ENCODE assay signal across 14 mouse cellular contexts in genomic region chr1:59573843-59574242, GRCm38 (mm10). TPM values are rescaled to one million over a fixed set of nuclear protein-coding genes. Genes with fewer than 3 reads are reported as not detected.
DNase-seq lines count a peak whose midpoint lies in the region; ATAC-seq lines count a peak whose summit lies in the region.
"Had no signal": no experiment of that assay in that cellular context is flagged by ENCODE, and none has a peak within 500 bp of the region (broad histone marks: within the 10 kb centered on the region; RNA-seq: fewer than 3 reads in every experiment).

No protein-coding gene starts in this region.

- no peaks in the 10 kb centered on the region for H3K9me3 ChIP-seq in heart, embryonic 10.5 days
- no peaks in the 10 kb centered on the region for H3K9me3 ChIP-seq in embryonic facial prominence, embryonic 14.5 days (ENCODE audit: control insufficient read depth, low read length)
- H3K9me3 ChIP-seq in hindbrain, embryonic 12.5 days (replicated peaks), result no peaks in the 10 kb centered on the region
- H3K9me3 ChIP-seq in midbrain, embryonic 15.5 days, result no peaks in the 10 kb centered on the region
- no peaks in the 10 kb centered on the region for H3K9me3 ChIP-seq in heart, embryonic 11.5 days (replicated peaks; ENCODE audit: control insufficient read depth, low read length)
- H3K9me3 ChIP-seq: heart, embryonic 12.5 days had no signal

- H3K4me2 ChIP-seq in embryonic facial prominence, embryonic 14.5 days (ENCODE audit: low read depth, low read length), result peak overlapping the region; percentile 52; the same call in 1 of the 2 replicates
- H3K4me2 ChIP-seq in hindbrain, embryonic 12.5 days (replicated peaks), result peak overlapping the region; percentile 48
- H3K4me2 ChIP-seq in midbrain, embryonic 15.5 days, result peak overlapping the region; percentile 53; the same call in 1 of the 2 replicates
- H3K4me2 ChIP-seq in heart, embryonic 11.5 days, result no peak overlapping the region

- WGBS in heart, embryonic 10.5 days, result 67% methylated on average over 3 of the region's 3 CpGs
- 70% methylated on average over 3 of the region's 3 CpGs for WGBS in embryonic facial prominence, embryonic 14.5 days
- 59% methylated on average over 3 of the region's 3 CpGs for WGBS in hindbrain, embryonic 12.5 days
- WGBS in midbrain, embryonic 15.5 days, result 52% methylated on average over 3 of the region's 3 CpGs
- 67% methylated on average over 3 of the region's 3 CpGs for WGBS in heart, embryonic 11.5 days (ENCODE audit: insufficient replicate concordance)

- H3K27ac ChIP-seq in heart, embryonic 10.5 days, result 0 out of 2 replicates have a peak overlapping the region, but pooled peaks have one; percentile 52
- H3K27ac ChIP-seq in embryonic facial prominence, embryonic 14.5 days (replicated peaks; ENCODE audit: low read depth, low read length), result no peak overlapping the region
- H3K27ac ChIP-seq in hindbrain, embryonic 12.5 days, result peak overlapping the region; percentile 76
- peak overlapping the region; percentile 79 for H3K27ac ChIP-seq in midbrain, embryonic 15.5 days
- H3K27ac ChIP-seq in heart, embryonic 11.5 days (ENCODE audit: low read depth, low read length), result no peak overlapping the region

- DNase-seq in heart, embryonic 10.5 days (ENCODE audit: low spot score), result no peak
- DNase-seq in heart, adult 18-20 months, result no peak
- no peak for DNase-seq in embryonic facial prominence, embryonic 14.5 days (ENCODE audit: low spot score)
- DNase-seq in yolk sac, embryonic 10.5 days (ENCODE audit: low spot score), result no peak
- no peak for DNase-seq in urinary bladder, postnatal 25 days (ENCODE audit: low spot score)
- DNase-seq: cerebellum, adult 11 months had no signal

- H3K27me3 ChIP-seq in heart, embryonic 10.5 days (ENCODE audit: insufficient read depth, poor library complexity, severe bottlenecking), result peaks cover 32% of the 10 kb centered on the region
- no peaks in the 10 kb centered on the region for H3K27me3 ChIP-seq in embryonic facial prominence, embryonic 14.5 days (replicated peaks; ENCODE audit: control insufficient read depth, insufficient read depth, low read length)
- no peaks in the 10 kb centered on the region for H3K27me3 ChIP-seq in hindbrain, embryonic 12.5 days
- H3K27me3 ChIP-seq in midbrain, embryonic 15.5 days (replicated peaks), result no peaks in the 10 kb centered on the region
- H3K27me3 ChIP-seq in heart, embryonic 11.5 days (ENCODE audit: control insufficient read depth, insufficient read depth, low read length), result peaks cover 6% of the 10 kb centered on the region

- H3K4me3 ChIP-seq in heart, embryonic 10.5 days, result no peak overlapping the region
- no peak overlapping the region for H3K4me3 ChIP-seq in embryonic facial prominence, embryonic 14.5 days (ENCODE audit: low read depth, low read length)
- no peak overlapping the region for H3K4me3 ChIP-seq in hindbrain, embryonic 12.5 days
- H3K4me3 ChIP-seq in midbrain, embryonic 15.5 days, result no peak overlapping the region
- H3K4me3 ChIP-seq in heart, embryonic 11.5 days (ENCODE audit: low read depth, low read length), result no peak overlapping the region
- H3K4me3 ChIP-seq: erythroblast, embryonic 14.5 days had no signal

- no peaks in the 10 kb centered on the region for H3K36me3 ChIP-seq in heart, embryonic 10.5 days
- no peaks in the 10 kb centered on the region for H3K36me3 ChIP-seq in embryonic facial prominence, embryonic 14.5 days (ENCODE audit: control insufficient read depth, insufficient read depth, low read length)
- no peaks in the 10 kb centered on the region for H3K36me3 ChIP-seq in hindbrain, embryonic 12.5 days
- no peaks in the 10 kb centered on the region for H3K36me3 ChIP-seq in midbrain, embryonic 15.5 days (replicated peaks)
- H3K36me3 ChIP-seq in heart, embryonic 11.5 days (ENCODE audit: control insufficient read depth, insufficient read depth, low read length), result no peaks in the 10 kb centered on the region
- H3K36me3 ChIP-seq: heart, embryonic 12.5 days had no signal

- no peak; the same call in 1 of the 2 replicates for ATAC-seq in embryonic facial prominence, embryonic 14.5 days (ENCODE audit: low read depth)
- peak; percentile 32 for ATAC-seq in hindbrain, embryonic 12.5 days (ENCODE audit: low FRiP score)
- ATAC-seq in midbrain, embryonic 15.5 days (replicated peaks), result peak; percentile 57
- ATAC-seq in heart, embryonic 11.5 days (replicated peaks; ENCODE audit: insufficient number of reproducible peaks, low FRiP score, low TSS enrichment), result no peak
- ATAC-seq: lung, postnatal 0 days had no signal

- no peak overlapping the region for H3K9ac ChIP-seq in embryonic facial prominence, embryonic 14.5 days (ENCODE audit: low read depth, low read length)
- H3K9ac ChIP-seq in hindbrain, embryonic 12.5 days, result 0 out of 2 replicates have a peak overlapping the region, but pooled peaks have one; percentile 44
- no peak overlapping the region for H3K9ac ChIP-seq in midbrain, embryonic 15.5 days
- H3K9ac ChIP-seq in heart, embryonic 11.5 days (ENCODE audit: low read depth, low read length), result no peak overlapping the region
- H3K9ac ChIP-seq: heart, embryonic 12.5 days had no signal

- H3K4me1 ChIP-seq in heart, embryonic 10.5 days, result peaks cover 17% of the 10 kb centered on the region; the same call in 1 of the 2 replicates
- peaks cover 19% of the 10 kb centered on the region; the same call in 1 of the 2 replicates for H3K4me1 ChIP-seq in embryonic facial prominence, embryonic 14.5 days (ENCODE audit: control insufficient read depth, insufficient read depth, low read length)
- peaks cover 16% of the 10 kb centered on the region for H3K4me1 ChIP-seq in hindbrain, embryonic 12.5 days
- peaks cover 17% of the 10 kb centered on the region for H3K4me1 ChIP-seq in midbrain, embryonic 15.5 days
- H3K4me1 ChIP-seq in heart, embryonic 11.5 days (ENCODE audit: control insufficient read depth, insufficient read depth, low read length), result no peaks in the 10 kb centered on the region

RNA-seq across cellular contexts. Expression of gene Gm973, which starts 57.8 kb away (rescaled TPM):
- 0.16 TPM in 1 of 2 replicates, not detected in the other for polyA plus RNA-seq in heart, embryonic 10.5 days (2016; fragmentation: Nextera tagmentation; extraction: Ambion mirVana)
- under 1 TPM in 1 of 2 experiments, not detected in 1; 0.85 TPM for total RNA-seq in heart, adult 18-20 months (2021)
- 1.6 and 5.9 TPM in 2 replicates for polyA plus RNA-seq in embryonic facial prominence, embryonic 14.5 days (2014; fragmentation: Nextera tagmentation; extraction: Ambion mirVana)
- polyA plus RNA-seq in hindbrain, embryonic 12.5 days (2016; fragmentation: Nextera tagmentation; extraction: Ambion mirVana), result 6.0 and 9.4 TPM in 2 replicates
- 10.9 and 14.8 TPM in 2 replicates for polyA plus RNA-seq in midbrain, embryonic 15.5 days (2015; fragmentation: Nextera tagmentation; extraction: Ambion mirVana)
- 0.17 TPM in 1 of 2 replicates, not detected in the other for polyA plus RNA-seq in heart, embryonic 11.5 days (2014; fragmentation: Nextera tagmentation; extraction: Ambion mirVana)
- total RNA-seq: liver, adult 2 months; neutrophil, adult 5-6 weeks had no signal
- polyA plus RNA-seq: erythroblast, embryonic 14.5 days; liver, adult 2 months had no signal

Comparison
In these comparisons a context has a peak if more than half of its experiments do, and no peak if none do; other contexts are left out.
1. H3K27ac ChIP-seq: peak in heart, embryonic 10.5 days (single experiment), hindbrain, embryonic 12.5 days (single experiment) and midbrain, embryonic 15.5 days (single experiment); none in embryonic facial prominence, embryonic 14.5 days (single experiment) and heart, embryonic 11.5 days (single experiment).
2. ATAC-seq: peak in hindbrain, embryonic 12.5 days (single experiment) and midbrain, embryonic 15.5 days (single experiment); none in embryonic facial prominence, embryonic 14.5 days (single experiment) and heart, embryonic 11.5 days (single experiment).